Mouse (Mus musculus) liver, embryonic 11.5 days (tissue): ENCODE results near the gene Gatad2a. TPM values are rescaled to one million over a fixed set of nuclear protein-coding genes. Genes with fewer than 3 reads are reported as not detected.

Source experiments
- polyA plus RNA-seq: library from polyadenylated mRNA; unstranded; fragments of >200 nt; fragmentation: Nextera tagmentation; extraction: Ambion mirVana; gene quantifications from 2 replicates; pipeline ENCODE4 v1.2.1, GENCODE M21; 2014

Gatad2a gene
- polyA plus RNA-seq, 1 experiment from 2014 or later: 75.3 TPM

Other genes with a start within 250 kb of the Gatad2a start
- 3.8 and 4.1 TPM in 2 replicates for gene Zfp963, start 246.4 kb downstream of the Gatad2a start, polyA plus RNA-seq
- gene Gm20422, start 221.5 kb downstream of the Gatad2a start, polyA plus RNA-seq: 0.57 and 0.70 TPM in 2 replicates
- gene Atp13a1, start 205.2 kb downstream of the Gatad2a start, polyA plus RNA-seq: 53.4 and 54.2 TPM in 2 replicates
- 21.3 and 21.7 TPM in 2 replicates for gene Zfp866, start 205.2 kb downstream of the Gatad2a start, polyA plus RNA-seq
- 9.5 and 10.9 TPM in 2 replicates for gene Gmip, start 187.7 kb downstream of the Gatad2a start, polyA plus RNA-seq
- 0.44 and 0.49 TPM in 2 replicates for gene Lpar2, start 174.0 kb downstream of the Gatad2a start, polyA plus RNA-seq
- gene Pbx4, start 163.9 kb downstream of the Gatad2a start, polyA plus RNA-seq: 5.6 and 6.3 TPM in 2 replicates
- gene Cilp2, start 108.7 kb downstream of the Gatad2a start, polyA plus RNA-seq: 0.48 and 0.56 TPM in 2 replicates
- gene Tssk6, start 94.2 kb downstream of the Gatad2a start, polyA plus RNA-seq: 4.5 and 5.2 TPM in 2 replicates
- gene Ndufa13, start 93.8 kb downstream of the Gatad2a start, polyA plus RNA-seq: 145 and 159 TPM in 2 replicates
- gene Yjefn3, start 93.7 kb downstream of the Gatad2a start, polyA plus RNA-seq: 1.7 and 1.9 TPM in 2 replicates
- 42.1 and 46.5 TPM in 2 replicates for gene Mau2, start 46.4 kb upstream of the Gatad2a start, polyA plus RNA-seq
- gene Sugp1, start 46.4 kb upstream of the Gatad2a start, polyA plus RNA-seq: 30.8 and 32.4 TPM in 2 replicates
- gene Tm6sf2, start 76.5 kb upstream of the Gatad2a start, polyA plus RNA-seq: 0.60 and 0.82 TPM in 2 replicates
- 0.27 and 0.64 TPM in 2 replicates for gene Hapln4, start 87.1 kb upstream of the Gatad2a start, polyA plus RNA-seq
- 0.08 and 0.15 TPM in 2 replicates for gene Ncan, start 124.5 kb upstream of the Gatad2a start, polyA plus RNA-seq
- 32.9 and 35.4 TPM in 2 replicates for gene Nr2c2ap, start 134.9 kb upstream of the Gatad2a start, polyA plus RNA-seq
- 15.2 and 16.7 TPM in 2 replicates for gene Rfxank, start 142.8 kb upstream of the Gatad2a start, polyA plus RNA-seq
- gene Borcs8, start 143.1 kb upstream of the Gatad2a start, polyA plus RNA-seq: 38.6 and 46.2 TPM in 2 replicates
- 0.45 and 0.51 TPM in 2 replicates for gene Mef2b, start 143.3 kb upstream of the Gatad2a start, polyA plus RNA-seq
- 53.1 and 53.4 TPM in 2 replicates for gene Tmem161a, start 176.0 kb upstream of the Gatad2a start, polyA plus RNA-seq
- 7.1 and 7.9 TPM in 2 replicates for gene Slc25a42, start 215.9 kb upstream of the Gatad2a start, polyA plus RNA-seq
- gene Sugp2, start 237.8 kb upstream of the Gatad2a start, polyA plus RNA-seq: 33.0 and 40.8 TPM in 2 replicates
- 34.8 and 35.0 TPM in 2 replicates for gene Armc6, start 238.1 kb upstream of the Gatad2a start, polyA plus RNA-seq